Mouse (Mus musculus) kidney, adult 2 months (tissue): Measurements from ENCODE around the gene Nap1l4.

Experiments used
- CTCF ChIP-seq: fragments of 200-500 bp; conservative IDR thresholded peaks from 2 replicates; pipeline ENCODE4 v1.5.1; 2011; ENCODE audit warnings: low read depth, mild to moderate bottlenecking, control low read depth, low read length, moderate library complexity, mixed read lengths; ENCODE audit not compliant: insufficient read depth, insufficient read length
- POLR2A ChIP-seq: fragments of 200-500 bp; IDR thresholded peaks from one replicate; pipeline ENCODE4 v1.6.1; 2011; ENCODE audit warnings: low read depth, low read length, control low read depth

DNA sequence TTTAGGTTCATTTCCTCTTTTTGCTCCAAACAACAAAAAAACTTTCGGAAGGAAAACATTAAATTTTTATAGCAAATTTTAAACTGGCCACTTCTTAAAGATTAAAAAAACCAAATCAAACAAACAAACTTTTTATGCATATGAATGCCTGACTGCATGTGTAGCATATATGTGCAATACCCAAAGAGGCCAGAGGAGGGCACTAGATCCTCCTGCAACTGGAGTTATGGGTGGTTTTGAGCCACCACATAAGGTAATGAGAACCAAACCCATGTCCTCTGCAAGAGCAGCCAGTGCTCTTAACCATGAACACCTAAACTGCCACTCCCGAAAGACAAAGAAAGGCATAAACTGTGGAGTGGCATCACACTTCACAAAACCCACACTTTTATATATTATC, 4.5 kb downstream of the Nap1l4 start:
- TF ChIP-seq CTCF (peak; percentile 46), POLR2A (no peak)
